Mouse (Mus musculus): ENCODE measurements around the gene Grin2c.

DNA sequence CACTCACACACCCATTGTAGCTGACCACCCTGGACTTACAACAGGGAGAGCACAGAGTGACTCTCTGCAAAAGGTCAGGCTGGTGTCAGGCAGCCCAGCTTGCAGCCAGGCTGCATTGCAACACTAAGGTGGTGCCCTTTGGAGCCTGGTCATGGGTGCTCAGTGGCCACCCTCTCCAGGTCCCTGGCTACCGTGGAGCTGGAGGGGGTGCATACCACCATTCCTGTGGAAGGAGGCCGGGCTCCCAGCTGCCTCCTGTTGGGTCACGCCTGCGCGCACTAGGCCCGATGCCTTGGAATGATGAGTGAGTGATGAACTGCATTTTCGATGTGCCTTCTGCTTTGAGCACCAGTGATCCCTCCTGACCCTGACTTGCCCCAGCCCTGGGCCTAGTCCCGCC is 22.2 kb downstream of the Grin2c start:
- TF ChIP-seq CTCF (IDR thresholded peaks at IDR 0.05; ENCODE audit: extremely low read depth, insufficient read length, insufficient replicate concordance, low read depth, low read length), result no peak
- no peak for TF ChIP-seq POLR2A (IDR thresholded peaks at IDR 0.05; ENCODE audit: low read depth, low read length)

Data from small intestine, adult 2 months (tissue).